Mouse (Mus musculus): ENCODE measurements at regions not wholly inside any gene's neighbourhood (a gene's known extent, or its start where the extent isn't known, plus 50 kb on each side); places are given as distances from the start of the nearest gene placed in this dataset.

DNA sequence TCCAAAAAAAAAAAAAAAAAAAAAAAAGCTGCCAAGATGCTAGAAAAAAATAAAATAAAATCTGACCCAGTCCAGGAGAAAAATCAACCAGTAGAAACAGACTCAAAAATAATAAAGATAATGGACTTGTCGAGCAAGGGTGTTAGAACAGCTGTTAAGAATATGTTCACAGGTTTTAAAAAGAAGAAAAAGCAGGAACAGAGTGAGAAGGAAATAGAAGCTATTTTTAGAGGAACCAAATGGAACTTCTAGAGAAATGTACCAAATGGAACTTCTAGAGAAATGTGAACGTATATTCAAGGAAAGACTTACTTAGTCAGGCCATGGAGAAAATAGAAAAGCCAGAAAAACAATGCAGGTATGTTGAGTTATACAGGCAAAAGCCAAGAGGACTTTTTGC is 662.4 kb upstream of the Jmjd1c start:
- DNase-seq = no peak

DNA sequence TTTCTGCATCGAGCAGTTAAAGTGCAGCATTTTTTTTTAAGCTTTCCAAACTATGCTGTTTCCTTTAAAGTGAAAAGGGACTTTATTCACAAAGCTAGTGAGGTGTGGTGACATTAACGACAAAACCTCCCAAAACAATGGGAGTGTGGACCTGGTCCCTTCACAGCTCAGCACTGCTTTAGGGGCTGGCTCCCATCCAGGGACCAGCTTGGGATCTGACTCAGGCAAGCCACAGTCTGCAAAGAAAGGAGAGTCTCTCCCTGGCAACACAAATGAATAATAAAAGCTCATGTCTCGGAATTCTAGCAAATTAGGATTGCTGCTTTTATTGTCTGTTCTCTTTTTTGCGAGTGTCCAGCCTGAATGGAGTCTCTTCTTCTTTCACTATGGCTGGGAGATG is 625.2 kb upstream of the Jmjd1c start:
- DNase-seq = peak; percentile 75 to 78

DNA sequence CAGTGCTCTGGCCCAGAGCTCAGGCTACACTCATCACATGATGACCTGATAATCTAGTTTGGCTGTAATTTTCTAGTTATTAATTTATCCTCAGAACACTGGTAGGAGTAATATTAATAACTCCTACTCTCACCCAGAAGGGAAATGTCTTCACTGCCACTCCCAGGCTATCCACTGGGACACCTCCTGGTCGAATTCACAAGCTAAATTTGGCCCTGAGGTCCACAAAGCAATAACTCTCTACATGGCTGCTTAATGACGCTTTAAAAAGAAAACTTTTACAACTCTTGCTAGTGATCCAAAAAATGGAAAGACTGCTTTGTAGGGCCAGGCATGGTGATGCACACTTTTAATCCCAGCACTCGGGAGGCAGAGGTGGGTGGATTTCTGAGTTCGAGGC is 623.9 kb upstream of the Jmjd1c start:
- DNase-seq = no peak

DNA sequence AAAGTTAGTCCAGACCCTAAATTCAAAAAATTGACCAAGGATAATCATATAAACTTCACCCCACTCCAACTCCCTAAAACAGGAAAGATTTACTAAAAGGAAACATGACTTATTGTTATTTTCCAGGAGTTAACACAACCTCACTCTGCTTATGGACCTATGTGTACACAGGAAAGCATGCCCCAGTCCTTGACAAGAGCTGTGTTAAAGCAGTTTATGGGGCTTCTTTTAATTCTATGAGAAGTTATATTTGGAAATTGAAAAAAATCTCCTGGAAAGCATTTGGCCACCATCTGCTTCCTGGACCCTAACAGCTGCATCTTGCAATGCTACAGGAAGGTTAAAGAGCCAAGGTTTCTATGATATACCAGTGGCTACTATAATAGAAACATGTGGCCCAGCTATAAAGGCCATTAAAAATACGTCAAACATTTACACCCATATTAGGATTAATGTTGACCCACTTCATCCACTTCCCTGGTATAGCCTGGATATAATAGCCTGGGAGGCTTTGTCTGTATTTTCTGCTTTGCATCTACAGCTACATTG is 620.7 kb upstream of the Jmjd1c start:
- DNase-seq = no peak

DNA sequence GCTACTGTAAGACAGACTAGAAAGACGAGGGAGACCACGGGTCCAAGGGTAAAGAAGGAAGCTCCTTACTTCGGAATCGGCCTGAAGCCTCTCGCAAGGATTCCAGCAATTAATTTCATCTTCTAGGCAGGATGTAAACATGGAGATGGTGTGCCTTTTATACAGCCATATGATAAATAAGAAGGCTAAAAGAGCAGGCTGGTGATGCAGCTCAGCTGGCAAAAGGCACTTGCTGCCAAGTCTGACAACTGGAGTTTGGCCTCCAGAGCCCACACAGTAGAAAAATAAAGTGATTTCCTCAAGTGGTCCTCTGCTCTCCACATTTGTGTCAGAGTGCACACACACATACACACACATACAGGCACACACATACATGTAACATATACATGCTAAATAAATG is 605.1 kb upstream of the Jmjd1c start:
- no peak for DNase-seq

DNA sequence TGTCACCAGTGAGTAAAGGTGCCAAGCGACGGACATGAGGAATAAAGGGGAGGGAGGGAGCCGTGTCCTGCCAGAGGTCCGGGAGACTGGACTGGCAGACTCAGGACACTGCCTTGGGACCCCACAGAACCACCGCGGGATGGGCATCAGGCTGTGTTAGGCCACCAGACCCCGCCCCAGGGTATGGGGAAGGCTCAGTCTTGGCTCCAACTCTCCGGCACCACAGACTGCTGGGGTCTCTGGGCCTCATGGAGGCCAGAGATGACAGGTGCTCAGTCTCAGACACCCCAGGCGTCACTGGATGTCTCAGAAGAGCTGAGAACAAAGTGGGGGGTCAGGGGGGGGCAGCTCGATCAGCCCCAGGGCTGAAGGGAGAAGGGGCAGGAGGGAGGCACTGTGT is 604.1 kb upstream of the Jmjd1c start:
- DNase-seq = no peak

DNA sequence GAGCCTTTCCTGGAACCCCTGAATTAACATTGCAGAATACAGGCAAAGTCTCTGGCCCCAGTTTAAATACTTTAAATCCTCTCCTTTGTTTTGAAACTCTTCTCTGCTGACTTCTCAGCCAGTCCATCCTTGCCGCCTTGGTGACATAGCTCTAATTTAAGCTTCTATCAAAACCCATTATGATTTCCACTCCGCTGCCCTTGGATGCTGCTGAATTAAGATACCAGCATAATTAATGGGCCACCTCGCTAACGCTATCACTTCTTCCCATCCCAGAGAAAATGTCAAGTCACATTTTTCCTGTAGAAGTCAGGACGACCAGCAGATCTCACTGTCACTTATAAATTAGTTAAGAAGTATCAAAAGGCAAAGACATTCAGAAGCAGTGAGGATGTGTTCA is 556.1 kb upstream of the Jmjd1c start:
- DNase-seq = no peak

DNA sequence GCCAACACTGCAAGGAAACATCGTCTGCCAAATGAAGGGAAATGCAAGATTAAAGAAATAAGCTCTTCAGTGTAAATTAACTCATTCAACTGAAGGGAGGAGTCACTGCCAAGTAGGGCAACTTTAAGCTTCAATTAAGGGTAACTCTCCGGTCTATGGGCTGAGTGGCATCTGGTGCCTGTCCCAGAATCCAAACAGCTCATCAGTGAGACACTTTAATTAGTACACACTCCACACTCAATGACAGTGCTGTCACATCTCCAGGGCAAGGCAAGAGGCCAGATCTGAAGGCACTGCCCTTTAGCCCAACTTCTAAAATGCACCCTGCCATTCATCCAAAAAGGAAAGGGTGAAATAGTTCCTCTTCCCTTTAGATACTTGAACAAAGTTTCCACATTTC is 549.3 kb upstream of the Jmjd1c start:
- peak; percentile 34 for DNase-seq

DNA sequence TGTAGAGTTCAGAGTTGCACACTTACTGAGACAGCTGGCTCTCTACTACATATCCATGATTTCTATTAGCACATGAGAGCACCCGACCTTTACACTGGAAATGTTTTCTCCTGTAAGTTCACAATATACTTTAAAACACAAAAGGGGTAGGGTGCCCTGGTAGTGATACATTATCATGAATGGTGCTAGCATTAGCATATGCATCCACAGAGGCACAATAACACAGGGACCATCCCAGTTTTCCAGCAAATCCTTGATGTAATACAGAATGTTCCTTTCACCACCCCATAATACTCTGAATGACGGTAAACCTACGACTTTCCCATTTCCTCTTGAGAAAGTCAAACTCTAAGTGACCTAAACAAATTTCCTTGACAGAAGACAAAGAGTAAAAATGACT is 548.3 kb upstream of the Jmjd1c start:
- DNase-seq = no peak

DNA sequence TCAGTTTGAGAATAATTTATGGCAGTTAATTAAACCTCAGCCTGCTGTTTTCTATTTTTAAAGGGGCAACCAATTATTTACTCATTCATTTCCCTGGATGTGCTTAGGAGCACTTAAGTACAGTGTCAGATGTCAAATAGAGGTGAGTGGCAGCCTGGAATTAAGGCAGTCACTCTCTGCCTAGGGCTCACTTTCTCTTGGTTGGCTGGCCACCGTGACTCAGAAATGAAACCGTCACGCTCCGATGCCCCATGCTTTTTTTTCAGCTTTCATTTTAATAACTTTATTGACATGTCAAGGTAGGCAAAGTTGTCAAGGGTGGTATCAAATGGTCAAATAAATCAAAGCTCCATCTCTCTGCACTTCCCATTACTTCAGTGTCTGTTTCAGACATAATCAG is 547.9 kb upstream of the Jmjd1c start:
- no peak for DNase-seq

DNA sequence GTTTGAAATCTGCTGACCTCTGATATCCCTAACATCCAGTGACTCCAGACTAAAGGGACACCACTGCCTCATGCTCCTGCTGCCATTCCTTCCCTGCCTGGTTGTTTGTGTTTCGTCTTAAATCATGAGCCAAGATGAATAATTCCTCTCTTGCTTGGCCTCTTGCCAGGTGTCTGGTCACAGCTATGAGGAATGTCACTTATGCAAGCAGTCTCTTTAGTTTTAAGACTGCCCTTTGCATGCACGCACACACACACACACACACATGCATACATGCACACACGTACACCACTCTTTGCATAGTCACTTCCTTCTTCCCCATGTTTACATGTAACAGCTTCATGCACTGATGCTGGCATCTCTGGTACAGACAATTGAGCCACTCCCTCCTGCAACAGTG is 543.0 kb upstream of the Jmjd1c start:
- DNase-seq = no peak

DNA sequence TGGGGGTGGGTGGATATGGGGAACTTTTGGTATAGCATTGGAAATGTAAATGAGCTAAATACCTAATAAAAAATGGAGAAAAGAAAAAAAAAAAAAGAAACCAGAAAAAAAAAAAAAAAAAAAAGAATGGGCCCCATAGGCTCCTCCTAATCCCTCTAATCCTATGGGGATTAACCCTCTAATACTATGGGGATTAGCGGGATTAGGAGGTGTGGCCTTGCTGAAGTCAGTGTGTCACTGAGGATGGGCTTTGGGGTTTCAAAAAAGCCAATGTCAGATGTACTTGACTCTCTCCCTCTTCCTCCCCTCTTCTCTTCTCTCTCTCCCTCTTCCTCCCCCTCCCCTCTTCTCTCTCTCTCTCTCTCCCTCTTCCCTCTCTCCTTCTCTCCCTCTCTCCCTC is 541.7 kb upstream of the Jmjd1c start:
- no peak for DNase-seq

DNA sequence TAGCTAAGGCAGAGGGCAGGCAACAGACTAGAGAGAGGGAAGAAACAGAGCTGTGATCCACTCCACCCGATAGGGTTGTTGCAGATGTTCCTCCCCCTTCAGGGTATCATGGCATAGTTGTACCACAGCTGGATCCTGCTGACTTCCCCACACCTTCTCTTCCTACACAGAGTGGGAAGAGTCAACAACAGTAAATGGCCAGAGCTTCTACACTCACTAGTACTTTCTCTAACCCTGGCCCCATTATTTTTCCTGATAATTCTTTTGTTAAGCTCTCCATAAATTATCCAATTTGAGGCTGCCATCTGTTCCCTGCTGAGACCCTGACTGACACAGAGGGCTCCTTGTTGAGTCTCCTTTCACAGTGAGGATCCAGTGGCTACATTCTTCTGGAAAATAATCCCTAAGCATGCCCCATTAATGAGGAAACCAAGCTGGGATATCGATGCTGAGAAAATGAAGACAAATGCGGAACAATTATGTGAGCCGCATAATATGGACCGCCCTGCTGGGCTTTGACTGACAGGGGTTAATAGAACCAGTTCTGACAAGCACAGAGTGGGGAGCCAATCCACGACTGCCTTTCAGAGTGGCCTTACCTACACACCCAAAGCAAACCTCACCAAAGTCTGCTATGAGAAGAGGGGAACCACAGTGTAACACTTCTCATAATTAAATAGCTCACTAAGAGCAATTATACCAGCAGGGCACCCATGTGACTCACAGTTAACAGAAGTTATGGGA is 537.7 kb upstream of the Jmjd1c start:
- DNase-seq = no peak

DNA sequence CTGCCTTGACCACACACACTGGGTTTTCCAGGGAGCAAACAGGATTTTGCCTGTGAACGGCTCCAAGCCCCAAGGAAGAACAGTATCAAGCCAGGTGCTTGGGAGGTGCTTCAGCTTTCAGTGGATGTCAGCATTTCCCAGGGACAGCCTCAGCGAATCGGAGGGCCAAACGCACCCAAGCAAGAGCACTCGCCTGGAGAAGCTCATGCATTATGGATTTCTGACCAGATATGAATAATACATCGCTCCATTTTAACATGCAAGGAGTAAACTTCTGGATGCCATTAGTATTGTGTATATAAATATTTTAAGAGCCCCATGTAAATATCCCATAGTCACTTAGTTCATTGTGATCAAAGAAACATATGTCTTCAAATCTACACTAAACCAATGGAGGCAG is 530.6 kb upstream of the Jmjd1c start:
- no peak for DNase-seq

DNA sequence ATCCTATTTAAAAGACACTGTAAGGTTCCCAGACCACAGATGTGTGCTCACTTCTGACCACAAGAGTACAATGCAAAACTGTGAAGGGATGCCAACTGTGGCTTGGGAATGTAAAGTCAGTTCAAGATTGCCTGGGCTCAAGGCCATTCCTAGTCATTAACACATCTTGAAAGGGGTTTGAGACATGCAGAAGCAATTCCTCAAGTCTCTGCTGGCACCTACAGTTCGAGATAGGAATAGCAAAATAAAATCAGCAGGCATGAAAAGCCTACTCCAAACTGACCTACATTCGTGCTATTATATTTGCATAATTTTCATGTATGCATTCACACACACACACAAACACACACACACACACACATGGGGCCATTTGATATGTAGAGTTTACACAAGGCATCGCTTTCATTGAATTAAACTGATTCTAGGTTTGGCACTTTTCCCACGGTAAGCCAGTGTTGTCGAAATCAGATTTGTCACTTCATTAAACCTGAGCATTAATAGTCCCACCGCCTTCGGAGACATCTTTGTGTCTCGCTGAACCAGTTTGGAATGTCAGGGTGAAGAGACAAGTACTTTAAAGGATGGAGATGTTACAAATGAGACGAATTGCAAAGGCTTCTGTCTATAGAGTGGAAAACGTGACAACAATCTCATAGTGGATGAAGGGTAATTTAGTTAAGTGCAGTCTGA is 520.9 kb upstream of the Jmjd1c start:
- DNase-seq = peak; percentile 35 to 69

DNA sequence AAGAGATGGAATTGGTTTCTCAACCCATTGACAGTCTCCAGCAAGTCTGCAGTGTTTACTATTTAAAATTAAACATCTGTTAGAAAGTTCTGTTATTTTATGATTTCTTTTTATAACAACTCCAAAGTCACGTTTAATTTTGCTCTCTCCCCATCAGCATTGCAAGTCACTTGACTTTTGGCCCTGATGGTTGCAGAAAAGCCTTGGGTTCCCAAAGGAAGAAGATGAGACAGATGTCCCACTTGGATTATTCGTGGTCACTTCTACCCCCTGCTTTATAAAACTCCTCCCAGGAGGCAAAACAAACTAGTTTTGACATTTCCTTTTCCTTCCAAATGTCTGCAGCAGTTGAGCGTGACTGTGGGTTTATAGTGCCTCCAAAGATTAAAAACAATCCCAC is 502.9 kb upstream of the Jmjd1c start:
- no peak for DNase-seq

DNA sequence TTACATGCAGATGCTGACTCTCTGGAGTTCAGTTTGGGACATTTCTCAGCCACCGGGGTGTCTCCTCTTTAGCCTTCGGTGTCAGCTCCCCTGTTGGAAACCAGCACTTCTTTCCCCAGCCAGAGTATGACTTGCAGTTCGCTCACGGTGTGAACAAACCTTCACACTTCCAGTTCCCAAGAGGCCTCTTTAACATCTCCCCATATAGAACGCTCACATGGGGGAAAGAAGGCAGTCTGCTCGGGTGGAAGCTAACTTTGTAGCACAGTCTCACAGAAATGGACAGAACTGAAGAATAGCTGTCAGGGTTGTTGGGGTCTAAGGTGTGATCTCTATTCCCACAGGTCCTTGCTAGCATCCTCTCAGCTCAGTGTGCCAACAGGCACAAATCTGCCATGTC is 502.4 kb upstream of the Jmjd1c start:
- no peak for DNase-seq

DNA sequence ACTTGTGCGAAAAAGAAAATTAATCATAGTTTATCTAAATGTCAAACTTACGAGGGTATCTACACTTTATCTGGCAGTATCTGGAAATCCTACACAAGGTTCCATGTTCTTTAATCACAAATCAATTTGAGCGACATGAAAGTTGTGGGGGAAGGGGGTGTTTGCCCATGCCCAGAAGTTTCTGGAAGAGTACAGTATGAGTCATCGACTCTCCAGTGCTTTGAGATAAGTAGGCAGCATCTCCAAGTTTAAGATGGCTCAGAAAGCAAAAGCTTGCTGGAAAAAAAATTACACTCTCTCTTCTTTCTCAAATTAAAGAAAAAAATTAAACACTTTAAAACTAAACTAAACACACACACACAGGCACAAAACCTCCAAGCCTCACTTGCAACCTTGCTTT is 498.0 kb upstream of the Jmjd1c start:
- no peak for DNase-seq

DNA sequence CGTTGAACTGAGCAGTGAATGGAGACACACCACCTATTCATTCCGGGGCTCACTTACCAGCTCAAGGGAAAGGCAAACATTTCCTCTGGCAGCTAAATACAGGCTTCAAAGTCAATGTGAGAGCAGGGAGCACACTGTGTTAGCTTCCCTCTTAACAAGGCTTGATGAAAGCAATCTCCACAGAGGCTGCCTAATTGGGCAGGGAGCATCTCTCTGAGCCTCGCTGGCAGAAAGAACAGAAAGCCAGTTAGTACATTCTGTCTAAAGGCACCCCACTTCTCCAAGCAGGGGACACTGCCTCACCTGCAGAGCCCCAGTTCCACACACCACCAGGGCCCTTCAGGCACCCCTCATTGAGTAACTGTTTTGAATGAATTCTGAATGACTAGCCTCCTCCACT is 488.8 kb upstream of the Jmjd1c start:
- no peak for DNase-seq

DNA sequence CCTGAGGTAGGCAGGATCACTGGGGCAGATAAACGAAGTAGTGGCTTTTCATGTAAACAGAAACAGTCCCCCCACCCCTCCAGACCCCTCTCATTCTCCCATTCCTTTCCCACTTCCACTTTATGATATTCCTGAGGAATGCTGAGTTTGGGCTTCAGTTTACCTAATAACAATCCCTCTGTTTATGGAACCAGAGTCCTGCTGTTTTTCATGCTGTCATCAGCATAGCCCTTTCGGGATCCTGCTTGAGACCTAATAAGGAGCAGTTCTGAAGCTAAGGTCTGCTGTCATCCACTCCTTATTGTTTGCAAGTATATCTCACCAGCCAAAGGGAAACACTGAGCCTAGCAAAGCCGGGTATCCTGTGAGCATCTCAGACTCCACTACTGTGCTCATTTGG is 479.6 kb upstream of the Jmjd1c start:
- DNase-seq = no peak

DNA sequence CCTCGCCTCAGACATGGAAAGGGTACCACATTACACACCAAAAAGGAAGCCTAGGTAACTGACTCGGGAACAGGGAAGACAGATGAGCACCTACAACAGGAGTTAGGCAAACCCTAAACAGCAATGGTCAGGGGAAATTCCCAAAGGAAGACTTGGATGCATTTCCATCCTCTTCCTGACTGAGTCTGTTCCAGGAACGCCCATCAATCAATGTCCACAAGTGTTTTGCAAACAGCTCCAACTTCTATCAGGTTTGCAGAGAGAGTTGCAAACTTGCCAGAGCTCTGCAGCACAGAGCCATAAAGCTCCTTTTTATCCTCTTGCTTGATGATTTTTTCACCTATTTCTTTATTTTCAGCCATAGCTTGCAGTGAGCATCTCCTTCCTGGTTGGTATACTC is 464.9 kb upstream of the Jmjd1c start:
- no peak for DNase-seq

DNA sequence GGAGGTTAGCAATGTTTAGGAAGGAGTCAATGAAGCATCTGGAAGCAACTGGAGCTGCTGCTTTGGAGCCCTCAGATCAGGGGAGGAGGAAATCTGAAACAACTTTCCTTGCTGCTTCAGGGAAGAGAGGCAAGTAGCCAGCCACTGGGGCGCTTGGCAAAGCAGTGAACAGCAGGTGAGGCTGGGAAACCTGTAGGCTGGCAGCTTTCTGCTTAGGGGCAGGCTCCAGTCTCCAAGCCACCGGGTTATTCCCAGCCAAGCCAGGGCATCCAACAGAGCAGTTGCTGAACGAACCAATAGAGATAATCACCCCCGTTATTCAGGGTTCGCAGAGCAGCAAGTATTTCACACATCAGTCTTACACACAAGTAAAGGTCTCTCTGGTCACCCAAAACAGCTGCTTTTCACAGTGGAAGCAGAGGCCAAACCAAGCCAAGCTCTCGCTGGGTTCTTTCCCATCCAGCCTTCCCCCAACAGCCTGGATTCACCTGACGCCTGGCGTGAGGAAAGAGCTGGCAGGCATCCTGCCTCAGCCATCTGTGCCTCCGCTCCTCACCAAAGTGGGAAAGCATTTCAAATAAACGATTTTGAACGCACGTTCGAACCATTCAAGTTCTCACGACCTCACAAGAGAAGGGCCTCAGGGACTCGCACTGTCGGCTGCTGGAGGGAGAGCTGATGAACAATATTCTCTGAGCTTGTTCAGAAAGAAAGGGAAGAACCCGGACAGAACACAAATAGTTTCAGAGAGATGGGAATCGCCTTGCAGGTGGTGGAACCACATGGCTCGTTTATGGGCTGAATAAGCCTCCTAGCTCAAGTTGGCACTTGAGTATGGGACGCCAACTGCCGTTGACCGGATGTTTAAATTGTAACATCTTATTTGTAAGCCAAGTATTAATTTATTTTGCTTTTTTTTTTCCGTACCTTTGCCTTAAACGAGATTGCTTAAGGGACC is 454.8 kb upstream of the Jmjd1c start:
- peak; percentile 95 to 97 for DNase-seq

DNA sequence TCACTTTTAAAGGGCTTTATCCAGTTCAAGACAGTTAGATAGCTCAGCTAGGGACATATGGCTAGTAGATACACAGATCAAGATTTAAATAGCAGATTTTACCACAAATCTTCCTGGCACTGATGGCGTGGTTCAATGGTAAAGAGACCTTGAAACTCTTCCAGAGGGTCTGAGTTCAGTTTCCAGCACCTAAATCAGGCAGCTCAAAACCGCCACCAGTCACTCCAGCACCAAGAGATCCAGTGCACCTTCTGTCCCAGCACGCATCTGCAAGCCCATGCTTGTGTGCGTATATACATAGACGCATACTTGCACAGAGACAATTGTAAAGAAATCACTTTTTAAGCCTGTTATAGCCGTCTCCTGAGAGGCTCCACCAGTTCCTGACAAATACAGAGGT is 454.0 kb upstream of the Jmjd1c start:
- peak; percentile 15 to 38 for DNase-seq
